Mouse (Mus musculus) heart, adult 2 months (tissue): Measurements from ENCODE around the gene Prss8. TPM values are rescaled to one million over a fixed set of nuclear protein-coding genes. Genes with fewer than 3 reads are reported as not detected.

Experiments
- DNase-seq, 2 experiments: peaks; one replicate each; pipeline ENCODE4 v3.0.0; 2021
- H3K27ac ChIP-seq: fragments of 200-600 bp; 2 replicates; pipeline ENCODE4 v1.8.1; 2022
- H3K27me3 ChIP-seq: fragments of 200-500 bp; 2 replicates; pipeline ENCODE4 v1.6.1; 2012; ENCODE audit warnings: mild to moderate bottlenecking, low read length, inconsistent platforms, mixed read lengths; ENCODE audit not compliant: control insufficient read depth, insufficient read depth
- H3K36me3 ChIP-seq: fragments of 200-500 bp; 2 replicates; pipeline ENCODE4 v1.6.1; 2012; ENCODE audit warnings: low read length, inconsistent platforms; ENCODE audit not compliant: control insufficient read depth, insufficient read depth
- H3K4me1 ChIP-seq: fragments of 200-500 bp; 2 replicates; pipeline ENCODE4 v1.6.1; 2011; ENCODE audit warnings: low read length; ENCODE audit not compliant: control insufficient read depth, insufficient read depth
- H3K4me3 ChIP-seq: fragments of 200-600 bp; 2 replicates; pipeline ENCODE4 v1.8.1; 2022
- H3K79me2 ChIP-seq: fragments of 200-500 bp; replicated peaks from 2 replicates; pipeline ENCODE4 v1.6.1; 2012; ENCODE audit warnings: mild to moderate bottlenecking, inconsistent platforms, low read length, moderate library complexity, mixed read lengths; ENCODE audit not compliant: control insufficient read depth, insufficient read depth
- H3K9ac ChIP-seq: fragments of 200-500 bp; 2 replicates; pipeline ENCODE4 v1.6.1; 2012; ENCODE audit warnings: low read depth, mild to moderate bottlenecking, control low read depth, inconsistent platforms, low read length, mixed read lengths
- CTCF ChIP-seq: fragments of 200-600 bp; IDR thresholded peaks from 2 replicates; pipeline ENCODE4 v1.8.1; 2022; ENCODE audit warnings: antibody characterized with exemption, mild to moderate bottlenecking, moderate library complexity
- EP300 ChIP-seq: fragments of 200-500 bp; IDR thresholded peaks from 2 replicates; pipeline ENCODE4 v1.6.1; 2011; ENCODE audit warnings: low read depth, low read length, control low read depth; ENCODE audit not compliant: insufficient read depth
- POLR2A ChIP-seq: fragments of 200-500 bp; IDR thresholded peaks from 2 replicates; pipeline ENCODE4 v1.6.1; 2011; ENCODE audit warnings: mild to moderate bottlenecking, low read depth, low read length, control low read depth; ENCODE audit not compliant: insufficient read depth
- WGBS: fragments of 180-500 bp; shearing (Covaris S2); methylation state at CpG from one replicate; pipeline ENCODE4 v1.1.7; 2018; 5-methylcytosine and 5-hydroxymethylcytosine counted together
- intact Hi-C: fragments of 180-260 bp; cut with DNase I; formaldehyde crosslinking; loops from one replicate; pipeline ENCODE4 v1.15.1; 2025
- polyA plus RNA-seq: library from polyadenylated mRNA; depleted of rRNA; stranded (reverse); fragments of >200 nt; gene quantifications from 2 replicates; pipeline ENCODE4 v1.2.3, GENCODE M21; 2012
- total RNA-seq, 2 experiments: library from RNA; stranded (reverse); gene quantifications; 2 replicates each; pipeline ENCODE4 v1.2.3; 2021

Gene Prss8
- total and polyA plus RNA-seq, 3 experiments = 1.1 TPM; not detected in 2

DNA sequence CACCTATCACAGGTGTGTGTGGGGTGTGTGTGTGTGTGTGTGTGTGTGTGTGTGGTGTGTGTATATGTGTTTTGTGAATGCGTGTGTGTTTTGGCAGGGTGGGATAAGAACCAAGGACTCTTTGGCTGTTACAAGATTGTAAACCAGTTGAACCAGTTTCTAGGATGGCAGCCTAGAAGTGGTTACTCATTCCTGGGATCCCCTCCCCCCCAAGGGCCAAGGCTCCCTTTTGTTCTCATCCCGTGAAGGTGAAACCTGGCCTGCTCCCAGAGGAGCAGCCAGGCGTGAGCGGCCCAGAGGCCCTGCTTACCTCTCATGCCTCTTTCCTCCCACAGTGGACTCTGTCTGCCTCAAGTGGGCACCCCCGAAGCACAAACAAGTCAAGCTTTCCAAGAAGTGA is 4.7 kb downstream of the Prss8 start:
- WGBS = 85% methylated on average over 5 of the region's 5 CpGs
- Histone ChIP-seq H3K36me3 (no peaks in the 10 kb centered on the region), H3K79me2 (no peaks in the 10 kb centered on the region), H3K27me3 (peaks cover 2% of the 10 kb centered on the region; the same call in 1 of the 2 replicates), H3K9ac (no peak overlapping the region), H3K4me3 (no peak overlapping the region), H3K4me1 (no peaks in the 10 kb centered on the region), H3K27ac (no peak overlapping the region)
- no peak for TF ChIP-seq EP300
- TF ChIP-seq CTCF = no peak
- no peak for TF ChIP-seq POLR2A
- no peak for DNase-seq
- intact Hi-C loops = no loop called here

GRCm38 (mm10) chr7:127923714-127924113 is 6.2 kb downstream of the Prss8 start:
- intact Hi-C loops = no loop called here
- H3K27ac ChIP-seq = no peak overlapping the region
- DNase-seq = no peak
- no peak overlapping the region for H3K4me3 ChIP-seq
- no peaks in the 10 kb centered on the region for H3K79me2 ChIP-seq
- H3K27me3 ChIP-seq = peaks cover 2% of the 10 kb centered on the region; the same call in 1 of the 2 replicates
- no peaks in the 10 kb centered on the region for H3K4me1 ChIP-seq
- no peaks in the 10 kb centered on the region for H3K36me3 ChIP-seq
- no peak overlapping the region for H3K9ac ChIP-seq
- WGBS = 91% methylated on average over 5 of the region's 5 CpGs
- no peak for TF ChIP-seq POLR2A
- TF ChIP-seq EP300 = no peak
- no peak for TF ChIP-seq CTCF

GRCm38 (mm10) chr7:127922451-127923275 is 7.2 kb downstream of the Prss8 start:
- Histone ChIP-seq H3K4me1 (no peaks in the 10 kb centered on the region), H3K36me3 (no peaks in the 10 kb centered on the region), H3K27me3 (no peaks in the 10 kb centered on the region), H3K4me3 (no peak overlapping the region), H3K79me2 (no peaks in the 10 kb centered on the region), H3K27ac (no peak overlapping the region), H3K9ac (no peak overlapping the region)
- intact Hi-C loops = no loop called here
- 77% methylated on average over 6 of the region's 6 CpGs for WGBS
- no peak for DNase-seq
- TF ChIP-seq CTCF = no peak
- TF ChIP-seq POLR2A = no peak
- no peak for TF ChIP-seq EP300

GRCm38 (mm10) chr7:127921516-127921915 is 8.4 kb downstream of the Prss8 start:
- no peak overlapping the region for H3K4me3 ChIP-seq
- H3K79me2 ChIP-seq = no peaks in the 10 kb centered on the region
- DNase-seq = no peak
- TF ChIP-seq CTCF (peak; percentile 49), POLR2A (no peak)
- no peaks in the 10 kb centered on the region for H3K36me3 ChIP-seq
- H3K27me3 ChIP-seq = no peaks in the 10 kb centered on the region
- H3K27ac ChIP-seq = no peak overlapping the region
- no peak overlapping the region for H3K9ac ChIP-seq
- intact Hi-C loops = no loop called here
- no peaks in the 10 kb centered on the region for H3K4me1 ChIP-seq
- WGBS = 57% methylated on average over 8 of the region's 8 CpGs

DNA sequence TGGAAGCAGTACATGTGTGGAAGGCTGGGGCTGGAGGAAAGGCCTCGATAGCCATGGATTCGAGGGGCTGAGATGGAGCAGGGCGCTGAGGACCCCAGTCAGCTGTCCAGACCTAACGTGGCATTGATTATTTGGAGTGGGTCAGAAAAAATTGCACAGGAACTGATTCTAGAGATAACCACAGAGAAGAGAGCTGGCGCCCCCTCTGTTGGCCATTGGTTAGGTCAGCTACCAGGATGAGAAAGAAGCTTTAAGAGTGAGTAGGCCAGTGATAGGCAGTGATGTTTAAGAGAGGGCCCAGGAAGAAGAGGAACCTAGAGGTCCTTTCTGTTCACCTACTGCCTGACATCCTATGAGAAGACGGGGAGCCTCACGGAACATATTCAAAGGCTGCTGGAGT is 10.6 kb downstream of the Prss8 start:
- H3K27me3 ChIP-seq = no peaks in the 10 kb centered on the region
- DNase-seq = no peak
- no peak overlapping the region for H3K9ac ChIP-seq
- TF ChIP-seq CTCF = peak; percentile 50
- TF ChIP-seq POLR2A = no peak
- no peak overlapping the region for H3K27ac ChIP-seq
- intact Hi-C loops = loop anchor here (5.0 kb wide), 1 partner anchor 122 kb away; no protein-coding TSS in a partner anchor
- WGBS = 80% methylated on average over 7 of the region's 7 CpGs
- no peak overlapping the region for H3K4me3 ChIP-seq
- H3K79me2 ChIP-seq = no peaks in the 10 kb centered on the region
- no peaks in the 10 kb centered on the region for H3K4me1 ChIP-seq
- H3K36me3 ChIP-seq = no peaks in the 10 kb centered on the region

DNA sequence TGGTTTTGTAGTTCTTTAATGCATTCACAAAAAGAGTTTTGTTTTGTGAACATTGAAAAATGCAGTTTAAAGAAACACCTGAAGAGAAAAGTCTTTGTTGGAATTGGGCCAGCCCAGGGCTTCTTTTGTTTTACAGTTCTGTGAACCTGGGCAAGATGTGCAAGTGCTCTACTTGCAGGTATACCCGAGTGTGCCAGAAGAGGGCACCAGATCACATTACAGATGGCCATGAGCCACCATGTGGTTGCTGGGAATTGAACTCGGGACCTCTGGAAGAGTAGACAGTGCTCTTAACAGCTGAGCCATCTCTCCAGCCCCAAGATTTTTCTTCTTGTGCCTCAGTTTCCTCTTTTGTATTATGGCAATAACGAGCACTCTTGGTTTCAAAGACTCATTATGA is 11.7 kb downstream of the Prss8 start:
- DNase-seq = peak in 1 of 2 experiments; percentile 35
- Histone ChIP-seq H3K9ac (no peak overlapping the region), H3K4me1 (no peaks in the 10 kb centered on the region), H3K4me3 (no peak overlapping the region), H3K27ac (no peak overlapping the region), H3K27me3 (no peaks in the 10 kb centered on the region), H3K36me3 (no peaks in the 10 kb centered on the region), H3K79me2 (no peaks in the 10 kb centered on the region)
- TF ChIP-seq CTCF (peak; percentile 74), EP300 (no peak), POLR2A (no peak)
- WGBS = 56% methylated on average over 3 of the region's 3 CpGs
- intact Hi-C loops = loop anchor here (5.0 kb wide), 1 partner anchor 121 kb away; no protein-coding TSS in a partner anchor
